In genomic region chr13:57044455-57044854, GRCm38 (mm10) we compare ENCODE assay signal across 23 mouse cellular contexts.
"Had no signal": no experiment of that assay in that cellular context is flagged by ENCODE, and none has a peak within 500 bp of the region (broad histone marks: within the 10 kb centered on the region; RNA-seq: fewer than 3 reads in every experiment).

No protein-coding gene starts in this region.

- H3K9ac ChIP-seq: hindbrain, embryonic 12.5 days; hindbrain, embryonic 14.5 days; limb, embryonic 12.5 days; liver, embryonic 13.5 days; liver, embryonic 15.5 days had no signal

- H3K4me3 ChIP-seq: hindbrain, embryonic 10.5 days; hindbrain, embryonic 12.5 days; layer of hippocampus, adult 2 months; left cerebral cortex, adult 2 months; limb, embryonic 10.5 days; limb, embryonic 12.5 days; liver, embryonic 13.5 days; liver, embryonic 15.5 days had no signal

- H3K9me3 ChIP-seq: hindbrain, embryonic 12.5 days; liver, embryonic 13.5 days; liver, embryonic 15.5 days had no signal

- H3K36me3 ChIP-seq: hindbrain, embryonic 10.5 days; hindbrain, embryonic 12.5 days; limb, embryonic 10.5 days; limb, embryonic 12.5 days; liver, embryonic 13.5 days; liver, embryonic 15.5 days had no signal

- H3K27ac ChIP-seq: hindbrain, embryonic 10.5 days; hindbrain, embryonic 12.5 days; hindbrain, embryonic 14.5 days; layer of hippocampus, adult 2 months; left cerebral cortex, adult 2 months; limb, embryonic 10.5 days; limb, embryonic 12.5 days; liver, embryonic 13.5 days; liver, embryonic 15.5 days had no signal

- ATAC-seq: hindbrain, embryonic 16.5 days; inflammation-experienced regulatory T-cells, adult 6 months; intestine, embryonic 16.5 days had no signal

- H3K4me1 ChIP-seq: hindbrain, embryonic 12.5 days; liver, embryonic 13.5 days; liver, embryonic 15.5 days had no signal

- H3K27me3 ChIP-seq: hindbrain, embryonic 12.5 days; limb, embryonic 12.5 days; liver, embryonic 13.5 days; liver, embryonic 15.5 days had no signal

- H3K4me2 ChIP-seq: heart, embryonic 11.5 days; hindbrain, embryonic 12.5 days; hindbrain, embryonic 14.5 days; limb, embryonic 12.5 days; liver, embryonic 11.5 days; liver, embryonic 13.5 days; liver, embryonic 15.5 days had no signal

- DNase-seq: gastrocnemius, postnatal 10 days; heart, postnatal 10 days; heart, postnatal 4 days; kidney, adult 18-20 months; kidney, adult 8-10 months; kidney, postnatal 10 days; kidney, postnatal 25 days; kidney, postnatal 4 days; liver; liver, embryonic 13.5 days had no signal
